Mouse (Mus musculus) liver, embryonic 15.5 days (tissue): Measurements from ENCODE around the gene Col5a2. TPM values are rescaled to one million over a fixed set of nuclear protein-coding genes. Genes with fewer than 3 reads are reported as not detected.
"Not testable (repeated sequence)": the region's sequence is repeated elsewhere in the genome, so short reads cannot be mapped to it uniquely, and the experiment has no call there.

ENCODE experiments used
- ATAC-seq: fragments of 200-750 bp; cut with Nextera tagmentation; 2 replicates; pipeline ENCODE4 v1.8.0; 2017; ENCODE audit warnings: moderate number of reproducible peaks, mild to moderate bottlenecking, moderate library complexity; ENCODE audit not compliant: insufficient read depth
- H3K27ac ChIP-seq: fragments of 300-500 bp; sonication (generic); replicated peaks from 2 replicates; pipeline ENCODE4 v1.5.1; 2015; ENCODE audit warnings: mild to moderate bottlenecking, inconsistent platforms
- H3K27me3 ChIP-seq: fragments of 300-500 bp; sonication (generic); 2 replicates; pipeline ENCODE4 v1.6.1; 2015; ENCODE audit warnings: mild to moderate bottlenecking, inconsistent platforms
- H3K36me3 ChIP-seq: fragments of 300-500 bp; sonication (generic); replicated peaks from 2 replicates; pipeline ENCODE4 v1.6.1; 2015; ENCODE audit warnings: moderate library complexity, mild to moderate bottlenecking, inconsistent platforms
- H3K4me1 ChIP-seq: fragments of 300-500 bp; sonication (generic); replicated peaks from 2 replicates; pipeline ENCODE4 v1.6.1; 2015; ENCODE audit warnings: inconsistent platforms
- H3K4me2 ChIP-seq: fragments of 300-500 bp; sonication (generic); 2 replicates; pipeline ENCODE4 v1.6.1; 2015; ENCODE audit warnings: moderate library complexity, mild to moderate bottlenecking, inconsistent platforms
- H3K4me3 ChIP-seq: fragments of 300-500 bp; sonication (generic); replicated peaks from 2 replicates; pipeline ENCODE4 v1.5.1; 2015; ENCODE audit warnings: mild to moderate bottlenecking, inconsistent platforms
- H3K9ac ChIP-seq: fragments of 300-500 bp; sonication (generic); 2 replicates; pipeline ENCODE4 v1.6.1; 2015; ENCODE audit warnings: moderate library complexity, mild to moderate bottlenecking, inconsistent platforms
- H3K9me3 ChIP-seq: fragments of 300-500 bp; sonication (generic); replicated peaks from 2 replicates; pipeline ENCODE4 v1.6.1; 2016; ENCODE audit warnings: inconsistent platforms
- WGBS: fragments of 180-500 bp; shearing (Covaris S2); methylation state at CpG from one replicate; pipeline ENCODE4 v1.1.7; 2015; ENCODE audit warnings: mixed read lengths; ENCODE audit not compliant: insufficient replicate concordance; 5-methylcytosine and 5-hydroxymethylcytosine counted together
- polyA plus RNA-seq: library from polyadenylated mRNA; unstranded; fragments of >200 nt; fragmentation: Nextera tagmentation; extraction: Ambion mirVana; gene quantifications from 2 replicates; pipeline ENCODE4 v1.2.1, GENCODE M21; 2015

The Col5a2 gene
- polyA plus RNA-seq = 6.6 and 6.8 TPM in 2 replicates

DNA sequence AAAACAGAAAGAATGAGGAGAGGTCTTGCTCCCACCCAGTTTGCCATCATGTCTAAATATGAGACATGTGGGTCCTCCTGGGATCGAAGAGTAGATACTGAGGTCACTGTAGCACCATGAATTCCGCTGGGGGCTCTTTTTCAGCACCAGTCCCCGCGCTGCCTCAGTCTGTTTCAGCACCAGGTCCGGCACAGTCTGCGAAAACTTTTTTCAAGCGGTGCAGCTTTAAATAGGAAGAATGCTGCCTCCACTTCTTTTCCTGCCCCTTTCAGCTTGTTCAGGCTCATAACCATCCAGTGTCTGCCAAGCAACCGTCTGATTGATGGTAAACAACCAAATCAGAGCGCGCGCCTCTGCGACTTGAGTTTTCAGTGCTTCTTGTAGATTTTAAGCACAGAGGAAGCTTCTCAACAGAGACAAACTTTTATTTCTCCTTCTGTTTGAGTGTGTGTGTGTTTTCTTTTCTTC is at the start of gene Col5a2:
Gene Col5a2 (minus strand): TSS at position 418 of the 468 bp plus-strand sequence.
- Histone ChIP-seq H3K27me3 (peaks cover 12% of the 10 kb centered on the region), H3K9me3 (no peaks in the 10 kb centered on the region), H3K4me3 (peak within 1 kb of the TSS; percentile 20), H3K4me1 (no peaks in the 10 kb centered on the region), H3K27ac (no peak within 1 kb of the TSS), H3K4me2 (peak within 1 kb of the TSS; percentile 18; the same call in 1 of the 2 replicates), H3K9ac (no peak within 1 kb of the TSS), H3K36me3 (no peaks in the 10 kb centered on the region)
- ATAC-seq = no peak
- 16% methylated on average over 12 of the region's 12 CpGs for WGBS

DNA sequence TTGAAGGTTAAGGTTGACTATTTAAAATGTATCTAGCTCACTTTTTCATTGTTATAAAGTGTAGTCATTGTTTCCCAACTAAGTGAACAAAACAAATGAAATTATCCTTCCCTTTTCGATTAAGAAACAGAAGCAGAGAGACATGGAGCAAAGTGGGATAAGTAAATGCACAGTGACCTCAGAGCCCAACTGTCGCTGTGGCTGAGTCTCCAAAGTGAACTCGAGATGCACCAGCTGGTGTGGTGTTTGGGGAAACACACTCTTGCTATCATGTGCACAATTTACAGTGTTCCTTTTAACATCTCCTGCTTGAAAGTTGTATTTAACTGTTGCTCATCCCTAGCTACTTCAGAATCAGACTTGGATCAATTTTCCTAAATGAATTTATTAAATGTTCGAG is 47.4 kb upstream of the Col5a2 start:
- no peak overlapping the region for H3K4me3 ChIP-seq
- no peak overlapping the region for H3K4me2 ChIP-seq
- WGBS = 59% methylated on average over 4 of the region's 4 CpGs
- H3K4me1 ChIP-seq = no peaks in the 10 kb centered on the region
- H3K27me3 ChIP-seq = no peaks in the 10 kb centered on the region
- no peaks in the 10 kb centered on the region for H3K36me3 ChIP-seq
- H3K9me3 ChIP-seq = no peaks in the 10 kb centered on the region
- no peak overlapping the region for H3K9ac ChIP-seq
- no peak overlapping the region for H3K27ac ChIP-seq
- no peak for ATAC-seq

DNA sequence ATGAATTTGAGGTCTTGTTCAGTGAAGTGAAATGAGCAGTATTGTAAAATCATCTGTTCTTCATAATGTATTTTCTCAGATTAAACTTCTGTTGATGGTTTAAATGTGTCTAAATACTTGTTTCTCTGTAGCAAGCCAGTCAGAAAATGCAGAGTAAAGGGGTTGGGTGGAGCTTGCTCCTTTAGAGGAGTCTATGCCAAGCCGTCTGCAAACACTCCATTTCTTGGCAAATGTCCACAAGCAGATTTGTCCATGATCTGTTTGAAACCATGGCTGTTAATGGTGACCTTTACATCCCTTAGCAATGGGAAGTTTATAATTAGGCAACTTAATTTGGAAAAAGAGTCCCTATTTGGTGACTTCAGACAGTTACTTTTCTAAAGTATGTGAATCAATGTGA is 38.8 kb upstream of the Col5a2 start:
- H3K9ac ChIP-seq = no peak overlapping the region
- H3K9me3 ChIP-seq = no peaks in the 10 kb centered on the region
- H3K27me3 ChIP-seq = no peaks in the 10 kb centered on the region
- no peak for ATAC-seq
- WGBS = 56% methylated on average over 1 of the region's 1 CpGs
- H3K36me3 ChIP-seq = no peaks in the 10 kb centered on the region
- H3K4me3 ChIP-seq = no peak overlapping the region
- H3K4me2 ChIP-seq = no peak overlapping the region
- H3K27ac ChIP-seq = no peak overlapping the region
- no peaks in the 10 kb centered on the region for H3K4me1 ChIP-seq

DNA sequence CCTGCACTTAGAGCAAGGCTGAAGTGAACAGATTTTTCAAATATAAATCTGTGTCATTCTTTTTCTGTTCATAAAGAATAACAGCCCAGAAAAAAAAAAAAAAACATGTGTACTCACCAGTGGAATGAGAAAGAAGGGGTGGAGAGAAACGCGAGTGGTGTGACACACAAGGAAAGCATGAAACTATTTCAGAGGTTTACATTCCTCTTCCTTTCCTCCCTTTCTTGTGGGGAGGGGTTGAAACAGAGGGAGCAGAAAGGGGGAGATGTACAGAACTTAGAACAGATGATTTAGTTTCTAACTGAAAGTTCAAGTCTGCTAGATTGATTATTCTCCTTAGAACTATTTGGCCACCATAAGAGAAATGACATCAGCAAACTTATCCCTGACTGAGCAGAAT is 38.1 kb upstream of the Col5a2 start:
- 55% methylated on average over 2 of the region's 2 CpGs for WGBS
- Histone ChIP-seq H3K4me2 (no peak overlapping the region), H3K4me1 (no peaks in the 10 kb centered on the region), H3K27me3 (no peaks in the 10 kb centered on the region), H3K27ac (no peak overlapping the region), H3K9ac (no peak overlapping the region), H3K9me3 (no peaks in the 10 kb centered on the region), H3K36me3 (no peaks in the 10 kb centered on the region), H3K4me3 (no peak overlapping the region)
- ATAC-seq = no peak

DNA sequence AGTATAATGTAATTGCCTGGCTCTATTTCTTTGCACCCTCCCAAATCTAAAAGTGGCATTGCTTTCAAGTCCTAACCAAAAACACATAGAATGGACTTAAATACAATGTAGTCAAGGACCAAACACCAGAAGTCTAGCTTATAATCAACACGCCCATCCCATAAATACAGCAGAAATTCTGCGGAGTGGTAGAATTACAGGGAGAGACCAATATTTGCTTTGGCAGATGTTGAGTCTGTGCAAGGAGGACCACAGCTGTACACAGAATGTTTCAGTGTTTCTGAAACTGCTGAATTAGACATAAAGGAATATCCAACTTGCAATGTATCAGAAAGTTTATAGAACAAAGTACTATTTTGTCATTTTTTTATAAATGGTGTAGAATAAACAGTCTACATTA is 28.4 kb upstream of the Col5a2 start:
- H3K36me3 ChIP-seq = no peaks in the 10 kb centered on the region
- H3K27me3 ChIP-seq = no peaks in the 10 kb centered on the region
- H3K4me2 ChIP-seq = no peak overlapping the region
- no peak overlapping the region for H3K27ac ChIP-seq
- no peak overlapping the region for H3K4me3 ChIP-seq
- no peak overlapping the region for H3K9ac ChIP-seq
- 67% methylated on average over 2 of the region's 2 CpGs for WGBS
- no peaks in the 10 kb centered on the region for H3K4me1 ChIP-seq
- no peak for ATAC-seq
- H3K9me3 ChIP-seq = no peaks in the 10 kb centered on the region

DNA sequence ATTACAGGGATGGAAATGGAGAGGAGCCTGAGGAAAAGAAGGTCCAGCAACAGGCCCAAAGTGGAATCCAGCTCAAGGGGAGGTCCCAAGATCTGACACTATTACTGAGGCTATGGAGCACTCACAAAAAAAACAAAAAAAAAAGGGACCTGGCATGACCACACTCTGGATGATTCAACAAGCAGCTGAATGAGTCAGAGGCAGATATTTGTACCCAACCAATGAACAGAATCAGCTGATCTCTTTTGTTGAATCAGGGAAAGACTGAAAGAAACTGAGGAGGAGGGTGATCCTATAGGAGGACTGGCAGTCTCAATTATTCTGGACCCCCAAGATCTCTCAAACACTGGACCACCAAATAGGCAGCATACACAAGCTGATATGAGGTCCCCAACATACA is 24.4 kb upstream of the Col5a2 start:
- not testable (repeated sequence) for ATAC-seq, H3K4me2 ChIP-seq, H3K9me3 ChIP-seq, H3K9ac ChIP-seq, H3K27me3 ChIP-seq, H3K4me1 ChIP-seq, H3K4me3 ChIP-seq, H3K36me3 ChIP-seq, H3K27ac ChIP-seq

DNA sequence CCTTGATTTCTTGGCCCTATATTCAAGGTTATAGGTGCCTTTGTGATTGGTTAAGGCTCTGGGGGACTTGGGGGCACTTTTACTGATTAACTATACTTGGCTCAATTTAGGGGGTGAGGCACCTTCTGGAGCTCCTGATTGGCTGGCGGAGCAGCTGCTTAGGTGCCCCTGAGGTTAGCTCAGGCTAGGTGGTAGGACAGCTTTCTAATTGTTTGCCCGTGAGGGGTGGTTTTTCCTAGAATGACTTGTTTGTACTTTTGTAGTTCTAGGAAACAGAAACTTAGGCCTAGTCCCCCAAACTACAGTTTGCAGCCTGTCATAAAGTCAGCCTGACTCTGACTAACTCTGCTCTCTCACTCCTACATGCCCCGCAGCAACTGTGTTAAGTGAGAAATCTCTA is 20.5 kb upstream of the Col5a2 start:
- H3K4me1 ChIP-seq = no peaks in the 10 kb centered on the region
- no peak overlapping the region for H3K9ac ChIP-seq
- H3K4me3 ChIP-seq = no peak overlapping the region
- no peak overlapping the region for H3K27ac ChIP-seq
- WGBS = 68% methylated on average over 3 of the region's 3 CpGs
- H3K27me3 ChIP-seq = no peaks in the 10 kb centered on the region
- no peaks in the 10 kb centered on the region for H3K9me3 ChIP-seq
- H3K36me3 ChIP-seq = no peaks in the 10 kb centered on the region
- H3K4me2 ChIP-seq = no peak overlapping the region
- no peak for ATAC-seq

DNA sequence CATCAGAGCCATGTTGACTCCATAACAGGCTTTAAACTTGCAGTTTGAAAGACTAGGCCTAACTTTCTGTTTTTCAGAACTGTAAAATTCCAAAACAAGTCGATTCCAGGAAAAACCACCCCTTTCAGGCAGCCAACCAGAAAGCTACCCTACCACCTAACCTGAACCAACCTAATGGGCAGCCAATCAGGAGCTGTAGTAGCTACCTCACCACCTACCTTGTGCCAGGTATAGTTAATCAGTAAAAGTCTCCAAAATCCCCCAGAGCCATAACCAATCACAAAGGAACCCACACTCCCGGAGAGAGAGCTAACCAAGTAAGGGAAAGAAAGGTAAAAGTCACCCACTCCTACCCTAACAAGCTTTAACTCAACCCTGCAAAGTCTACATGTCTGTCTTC is 18.4 kb upstream of the Col5a2 start:
- ATAC-seq = no peak
- WGBS = 45% methylated on average over 2 of the region's 2 CpGs
- no peaks in the 10 kb centered on the region for H3K9me3 ChIP-seq

DNA sequence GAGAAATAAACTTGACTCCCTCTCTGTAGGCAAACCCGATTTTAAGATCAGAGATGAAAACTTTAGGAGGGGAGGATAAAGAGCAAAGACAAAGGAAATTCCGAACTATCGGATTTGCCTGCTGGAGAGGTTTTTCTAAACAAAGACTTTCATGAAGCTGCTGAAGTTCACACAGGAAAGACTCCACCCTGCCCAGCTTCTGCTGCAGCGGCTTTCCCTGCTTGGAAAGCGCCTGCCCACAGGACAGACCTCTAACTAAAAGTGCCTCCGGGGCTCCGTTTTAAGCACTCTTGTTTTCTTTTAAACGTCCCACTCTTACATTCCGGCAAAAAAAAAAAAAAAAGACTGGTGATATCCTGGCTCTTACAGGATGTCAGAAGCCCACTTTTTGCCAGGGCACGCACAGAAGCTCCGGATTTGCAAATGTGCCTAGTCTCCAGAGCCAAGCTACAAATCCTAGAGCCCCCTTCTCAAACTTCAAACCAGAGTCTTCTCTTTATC is 791 bp downstream of the Col5a2 start:
- Histone ChIP-seq H3K4me3 (peak overlapping the region; percentile 20), H3K4me1 (no peaks in the 10 kb centered on the region), H3K27me3 (peaks cover 12% of the 10 kb centered on the region), H3K4me2 (peak overlapping the region; percentile 18; the same call in 1 of the 2 replicates), H3K36me3 (no peaks in the 10 kb centered on the region), H3K27ac (no peak overlapping the region), H3K9me3 (no peaks in the 10 kb centered on the region), H3K9ac (no peak overlapping the region)
- WGBS = 6% methylated on average over 11 of the region's 11 CpGs
- ATAC-seq = no peak

More for the DNA sequence above, 18.4 kb upstream of the Col5a2 start:
- H3K9ac ChIP-seq = no peak overlapping the region
- H3K4me1 ChIP-seq = no peaks in the 10 kb centered on the region
- no peaks in the 10 kb centered on the region for H3K27me3 ChIP-seq
- H3K4me3 ChIP-seq = no peak overlapping the region
- H3K27ac ChIP-seq = no peak overlapping the region
- H3K4me2 ChIP-seq = no peak overlapping the region
- H3K36me3 ChIP-seq = no peaks in the 10 kb centered on the region

DNA sequence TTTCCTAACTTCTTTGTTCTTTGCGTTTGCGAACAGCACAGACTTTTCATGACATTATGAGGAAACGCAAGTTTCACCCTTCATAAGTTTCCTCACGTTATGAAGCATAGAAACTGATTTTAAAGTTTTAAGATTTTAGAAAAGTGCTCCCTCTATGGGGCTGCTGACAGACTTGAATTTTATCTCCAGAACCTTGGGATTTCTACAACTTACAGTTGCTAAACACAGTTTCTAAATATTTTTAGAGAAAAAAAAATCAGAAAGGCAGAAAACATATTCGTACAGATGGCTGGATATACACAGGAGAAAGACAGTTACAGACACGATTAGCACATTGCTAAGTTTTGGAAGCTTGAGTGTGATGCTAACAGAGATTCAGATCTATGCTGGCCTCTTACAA is 1.6 kb downstream of the Col5a2 start:
- Histone ChIP-seq H3K4me1 (no peaks in the 10 kb centered on the region), H3K4me2 (no peak overlapping the region), H3K27me3 (peaks cover 12% of the 10 kb centered on the region), H3K4me3 (0 out of 2 replicates have a peak overlapping the region, but pooled peaks have one; percentile 20), H3K27ac (no peak overlapping the region), H3K36me3 (no peaks in the 10 kb centered on the region), H3K9me3 (no peaks in the 10 kb centered on the region), H3K9ac (no peak overlapping the region)
- no peak for ATAC-seq
- 40% methylated on average over 6 of the region's 6 CpGs for WGBS

DNA sequence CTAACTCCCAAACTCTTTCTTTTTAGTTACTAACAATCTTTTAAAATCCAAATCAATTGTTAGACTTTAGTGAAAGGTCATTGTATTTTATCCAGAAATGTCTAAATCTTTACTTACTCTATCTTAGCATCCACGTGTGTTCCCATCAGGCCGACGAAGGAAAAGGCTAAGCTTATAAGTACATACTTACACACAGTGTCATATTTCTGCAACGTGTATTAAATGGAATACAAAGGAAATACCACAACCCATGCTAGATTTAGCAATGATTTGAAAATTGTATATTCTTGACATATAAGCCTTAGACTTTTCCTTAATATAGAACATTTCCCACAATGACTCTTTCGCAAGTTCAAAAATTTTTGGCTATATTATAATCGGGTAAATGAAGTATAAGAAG is 2.6 kb downstream of the Col5a2 start:
- Histone ChIP-seq H3K36me3 (no peaks in the 10 kb centered on the region), H3K9me3 (no peaks in the 10 kb centered on the region), H3K27me3 (peaks cover 12% of the 10 kb centered on the region), H3K9ac (no peak overlapping the region), H3K4me2 (no peak overlapping the region), H3K4me3 (no peak overlapping the region), H3K4me1 (no peaks in the 10 kb centered on the region), H3K27ac (no peak overlapping the region)
- ATAC-seq = no peak
- 62% methylated on average over 6 of the region's 6 CpGs for WGBS

DNA sequence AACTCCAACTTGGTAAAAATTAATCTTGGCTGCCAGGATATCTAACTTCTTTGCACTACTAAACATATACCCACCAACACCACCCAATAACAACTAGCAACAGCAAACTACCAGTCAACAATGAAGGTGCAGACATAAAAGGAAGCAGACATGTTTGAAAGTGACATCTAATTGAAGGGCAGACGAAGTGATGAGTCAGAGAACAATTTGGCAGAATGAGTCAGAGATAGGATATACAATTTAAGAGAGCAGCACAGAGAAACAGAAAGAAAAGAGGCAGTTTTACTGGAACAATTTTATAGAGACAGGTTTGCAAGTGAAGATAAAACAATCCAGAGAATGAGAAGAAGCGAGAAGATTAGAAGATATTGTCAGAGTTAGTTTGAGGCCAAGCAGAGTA is 8.1 kb downstream of the Col5a2 start:
- H3K36me3 ChIP-seq = no peaks in the 10 kb centered on the region
- 40% methylated on average over 2 of the region's 2 CpGs for WGBS

More for the DNA sequence above, 8.1 kb downstream of the Col5a2 start:
- Histone ChIP-seq H3K9me3 (no peaks in the 10 kb centered on the region), H3K4me2 (no peak overlapping the region), H3K27me3 (no peaks in the 10 kb centered on the region), H3K27ac (no peak overlapping the region), H3K4me3 (no peak overlapping the region), H3K9ac (no peak overlapping the region), H3K4me1 (no peaks in the 10 kb centered on the region)
- ATAC-seq = no peak
